Mouse (Mus musculus) liver, embryonic 15.5 days (tissue): Measurements from ENCODE around the gene Prkce. TPM values are rescaled to one million over a fixed set of nuclear protein-coding genes. Genes with fewer than 3 reads are reported as not detected.

Experiments
- ATAC-seq: fragments of 200-750 bp; cut with Nextera tagmentation; 2 replicates; pipeline ENCODE4 v1.8.0; 2017; ENCODE audit warnings: moderate number of reproducible peaks, mild to moderate bottlenecking, moderate library complexity; ENCODE audit not compliant: insufficient read depth
- H3K27ac ChIP-seq: fragments of 300-500 bp; sonication (generic); replicated peaks from 2 replicates; pipeline ENCODE4 v1.5.1; 2015; ENCODE audit warnings: mild to moderate bottlenecking, inconsistent platforms
- H3K27me3 ChIP-seq: fragments of 300-500 bp; sonication (generic); 2 replicates; pipeline ENCODE4 v1.6.1; 2015; ENCODE audit warnings: mild to moderate bottlenecking, inconsistent platforms
- H3K36me3 ChIP-seq: fragments of 300-500 bp; sonication (generic); replicated peaks from 2 replicates; pipeline ENCODE4 v1.6.1; 2015; ENCODE audit warnings: moderate library complexity, mild to moderate bottlenecking, inconsistent platforms
- H3K4me1 ChIP-seq: fragments of 300-500 bp; sonication (generic); replicated peaks from 2 replicates; pipeline ENCODE4 v1.6.1; 2015; ENCODE audit warnings: inconsistent platforms
- H3K4me2 ChIP-seq: fragments of 300-500 bp; sonication (generic); 2 replicates; pipeline ENCODE4 v1.6.1; 2015; ENCODE audit warnings: moderate library complexity, mild to moderate bottlenecking, inconsistent platforms
- H3K4me3 ChIP-seq: fragments of 300-500 bp; sonication (generic); replicated peaks from 2 replicates; pipeline ENCODE4 v1.5.1; 2015; ENCODE audit warnings: mild to moderate bottlenecking, inconsistent platforms
- H3K9ac ChIP-seq: fragments of 300-500 bp; sonication (generic); 2 replicates; pipeline ENCODE4 v1.6.1; 2015; ENCODE audit warnings: moderate library complexity, mild to moderate bottlenecking, inconsistent platforms
- H3K9me3 ChIP-seq: fragments of 300-500 bp; sonication (generic); replicated peaks from 2 replicates; pipeline ENCODE4 v1.6.1; 2016; ENCODE audit warnings: inconsistent platforms
- WGBS: fragments of 180-500 bp; shearing (Covaris S2); methylation state at CpG from one replicate; pipeline ENCODE4 v1.1.7; 2015; ENCODE audit warnings: mixed read lengths; ENCODE audit not compliant: insufficient replicate concordance; 5-methylcytosine and 5-hydroxymethylcytosine counted together
- polyA plus RNA-seq: library from polyadenylated mRNA; unstranded; fragments of >200 nt; fragmentation: Nextera tagmentation; extraction: Ambion mirVana; gene quantifications from 2 replicates; pipeline ENCODE4 v1.2.1, GENCODE M21; 2015

The Prkce gene
- polyA plus RNA-seq, 1 experiment from 2014 or later, result 0.79 TPM

GRCm38 (mm10) chr17:86203531-86204450 is 36.2 kb downstream of the Prkce start:
- Histone ChIP-seq H3K4me2 (no peak overlapping the region), H3K4me3 (no peak overlapping the region), H3K27ac (no peak overlapping the region), H3K9me3 (no peaks in the 10 kb centered on the region), H3K36me3 (no peaks in the 10 kb centered on the region), H3K9ac (no peak overlapping the region), H3K4me1 (peaks cover 7% of the 10 kb centered on the region; the same call in 1 of the 2 replicates), H3K27me3 (no peaks in the 10 kb centered on the region)
- 61% methylated on average over 20 of the region's 20 CpGs for WGBS
- no peak for ATAC-seq

GRCm38 (mm10) chr17:86206289-86206688 is 38.7 kb downstream of the Prkce start:
- H3K4me3 ChIP-seq, result no peak overlapping the region
- H3K27me3 ChIP-seq, result no peaks in the 10 kb centered on the region
- no peaks in the 10 kb centered on the region for H3K36me3 ChIP-seq
- WGBS, result 50% methylated on average over 8 of the region's 8 CpGs
- H3K27ac ChIP-seq, result no peak overlapping the region
- H3K4me1 ChIP-seq, result peaks cover 7% of the 10 kb centered on the region; the same call in 1 of the 2 replicates
- H3K4me2 ChIP-seq, result no peak overlapping the region
- ATAC-seq, result no peak
- H3K9me3 ChIP-seq, result no peaks in the 10 kb centered on the region
- H3K9ac ChIP-seq, result no peak overlapping the region

GRCm38 (mm10) chr17:86208057-86208820 is 40.7 kb downstream of the Prkce start:
- Histone ChIP-seq H3K4me2 (0 out of 2 replicates have a peak overlapping the region, but pooled peaks have one; percentile 5), H3K36me3 (no peaks in the 10 kb centered on the region), H3K4me1 (peaks cover 7% of the 10 kb centered on the region; the same call in 1 of the 2 replicates), H3K9me3 (no peaks in the 10 kb centered on the region), H3K9ac (no peak overlapping the region), H3K4me3 (no peak overlapping the region), H3K27ac (no peak overlapping the region), H3K27me3 (no peaks in the 10 kb centered on the region)
- ATAC-seq, result no peak
- WGBS, result 12% methylated on average over 17 of the region's 17 CpGs

GRCm38 (mm10) chr17:86208821-86209186 is 41.2 kb downstream of the Prkce start:
- no peak for ATAC-seq
- Histone ChIP-seq H3K36me3 (no peaks in the 10 kb centered on the region), H3K9ac (no peak overlapping the region), H3K4me3 (no peak overlapping the region), H3K9me3 (no peaks in the 10 kb centered on the region), H3K4me1 (peaks cover 7% of the 10 kb centered on the region; the same call in 1 of the 2 replicates), H3K27ac (no peak overlapping the region), H3K4me2 (no peak overlapping the region), H3K27me3 (no peaks in the 10 kb centered on the region)
- WGBS, result 53% methylated on average over 5 of the region's 5 CpGs

GRCm38 (mm10) chr17:86209680-86210251 is 42.2 kb downstream of the Prkce start:
- no peak overlapping the region for H3K27ac ChIP-seq
- H3K4me2 ChIP-seq, result no peak overlapping the region
- H3K27me3 ChIP-seq, result no peaks in the 10 kb centered on the region
- ATAC-seq, result no peak
- 65% methylated on average over 13 of the region's 13 CpGs for WGBS
- no peaks in the 10 kb centered on the region for H3K36me3 ChIP-seq
- H3K9me3 ChIP-seq, result no peaks in the 10 kb centered on the region
- no peak overlapping the region for H3K9ac ChIP-seq
- H3K4me3 ChIP-seq, result no peak overlapping the region
- H3K4me1 ChIP-seq, result peaks cover 7% of the 10 kb centered on the region; the same call in 1 of the 2 replicates

GRCm38 (mm10) chr17:86212204-86212603 is 44.6 kb downstream of the Prkce start:
- Histone ChIP-seq H3K9me3 (no peaks in the 10 kb centered on the region), H3K27me3 (no peaks in the 10 kb centered on the region), H3K27ac (no peak overlapping the region), H3K4me2 (no peak overlapping the region), H3K9ac (no peak overlapping the region), H3K4me1 (peaks cover 7% of the 10 kb centered on the region; the same call in 1 of the 2 replicates), H3K4me3 (no peak overlapping the region), H3K36me3 (no peaks in the 10 kb centered on the region)
- no peak for ATAC-seq
- 64% methylated on average over 3 of the region's 3 CpGs for WGBS

- no peak for ATAC-seq
- Histone ChIP-seq H3K27ac (no peak overlapping the region), H3K4me2 (no peak overlapping the region), H3K9me3 (no peaks in the 10 kb centered on the region), H3K36me3 (no peaks in the 10 kb centered on the region), H3K27me3 (no peaks in the 10 kb centered on the region), H3K9ac (no peak overlapping the region), H3K4me1 (no peaks in the 10 kb centered on the region), H3K4me3 (no peak overlapping the region)
- WGBS, result 33% methylated on average over 9 of the region's 9 CpGs
Measured at GRCm38 (mm10) chr17:86214285-86214684, 46.7 kb downstream of the Prkce start.

- Histone ChIP-seq H3K9me3 (no peaks in the 10 kb centered on the region), H3K9ac (no peak overlapping the region), H3K27me3 (no peaks in the 10 kb centered on the region), H3K36me3 (no peaks in the 10 kb centered on the region), H3K4me1 (no peaks in the 10 kb centered on the region), H3K4me2 (no peak overlapping the region), H3K4me3 (no peak overlapping the region), H3K27ac (no peak overlapping the region)
- 68% methylated on average over 14 of the region's 14 CpGs for whole genome bisulfite sequencing
- ATAC-seq, result no peak
Measured at GRCm38 (mm10) chr17:86214741-86215140, 47.2 kb downstream of the Prkce start.

- 55% methylated on average over 7 of the region's 7 CpGs for WGBS
- no peak overlapping the region for H3K4me3 ChIP-seq
- no peaks in the 10 kb centered on the region for H3K36me3 ChIP-seq
- no peaks in the 10 kb centered on the region for H3K27me3 ChIP-seq
- no peaks in the 10 kb centered on the region for H3K4me1 ChIP-seq
- H3K4me2 ChIP-seq, result no peak overlapping the region
- no peak overlapping the region for H3K9ac ChIP-seq
- no peaks in the 10 kb centered on the region for H3K9me3 ChIP-seq
- no peak overlapping the region for H3K27ac ChIP-seq
- ATAC-seq, result no peak
Measured at GRCm38 (mm10) chr17:86215771-86216170, 48.2 kb downstream of the Prkce start.

- H3K27me3 ChIP-seq, result no peaks in the 10 kb centered on the region
- no peaks in the 10 kb centered on the region for H3K9me3 ChIP-seq
- no peak overlapping the region for H3K27ac ChIP-seq
- no peaks in the 10 kb centered on the region for H3K36me3 ChIP-seq
- H3K4me3 ChIP-seq, result no peak overlapping the region
- WGBS, result 71% methylated on average over 5 of the region's 5 CpGs
- no peak overlapping the region for H3K4me2 ChIP-seq
- no peak for ATAC-seq
- H3K9ac ChIP-seq, result no peak overlapping the region
- H3K4me1 ChIP-seq, result no peaks in the 10 kb centered on the region
Measured at GRCm38 (mm10) chr17:86217468-86217867, 49.9 kb downstream of the Prkce start.

GRCm38 (mm10) chr17:86218553-86218952 is 51.0 kb downstream of the Prkce start:
- Histone ChIP-seq H3K4me1 (no peaks in the 10 kb centered on the region), H3K27ac (no peak overlapping the region), H3K9ac (no peak overlapping the region), H3K4me2 (no peak overlapping the region), H3K9me3 (no peaks in the 10 kb centered on the region), H3K4me3 (no peak overlapping the region), H3K36me3 (no peaks in the 10 kb centered on the region), H3K27me3 (no peaks in the 10 kb centered on the region)
- no peak for ATAC-seq
- WGBS, result 53% methylated on average over 11 of the region's 11 CpGs
